Mouse (Mus musculus): Measurements from ENCODE around the gene Astl. TPM values are rescaled to one million over a fixed set of nuclear protein-coding genes. Genes with fewer than 3 reads are reported as not detected.

The Astl gene
- polyA plus RNA-seq, 1 experiment, result 0.08 TPM

DNA sequence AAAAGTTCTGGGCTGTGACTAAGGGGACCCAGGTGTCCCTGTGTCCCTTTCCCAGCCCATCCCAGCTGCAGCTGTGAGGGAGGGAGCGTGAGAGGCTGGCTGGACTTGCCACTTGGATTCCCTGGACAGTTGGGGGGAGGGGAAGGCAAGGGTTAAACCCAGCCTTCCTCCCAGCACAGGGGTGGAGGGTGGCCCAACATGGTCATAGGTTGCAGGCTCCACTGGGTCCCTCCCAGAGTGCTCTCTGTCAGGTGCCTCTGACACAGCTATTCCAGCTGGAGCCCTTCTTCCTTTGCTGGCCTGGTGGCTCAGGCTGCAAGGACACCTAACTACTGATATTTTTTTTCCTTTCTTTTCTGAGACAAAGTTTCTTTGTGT is 33.0 kb downstream of the Astl start:
- Histone ChIP-seq H3K4me1 (ENCODE audit: control insufficient read depth, insufficient read depth, insufficient read length) (no peaks in the 10 kb centered on the region), H3K27me3 (ENCODE audit: control insufficient read depth, insufficient read depth, low read length) (no peaks in the 10 kb centered on the region), H3K27ac (ENCODE audit: insufficient read depth, low read length) (no peak overlapping the region), H3K36me3 (ENCODE audit: control insufficient read depth, insufficient read depth, low read length) (no peaks in the 10 kb centered on the region), H3K4me3 (ENCODE audit: extremely low read depth, insufficient read depth, insufficient read length) (no peak overlapping the region)
- WGBS, result 100% methylated on average over 1 of the region's 1 CpGs
- no peak for DNase-seq (ENCODE audit: low read depth in 1 of 2, low spot score in 2 of 2)
- TF ChIP-seq POLR2A (IDR thresholded peaks at IDR 0.05; ENCODE audit: low read depth, low read length) (no peak), CTCF (IDR thresholded peaks at IDR 0.05; ENCODE audit: extremely low read depth, insufficient read depth, insufficient read length, insufficient replicate concordance) (no peak)

DNA sequence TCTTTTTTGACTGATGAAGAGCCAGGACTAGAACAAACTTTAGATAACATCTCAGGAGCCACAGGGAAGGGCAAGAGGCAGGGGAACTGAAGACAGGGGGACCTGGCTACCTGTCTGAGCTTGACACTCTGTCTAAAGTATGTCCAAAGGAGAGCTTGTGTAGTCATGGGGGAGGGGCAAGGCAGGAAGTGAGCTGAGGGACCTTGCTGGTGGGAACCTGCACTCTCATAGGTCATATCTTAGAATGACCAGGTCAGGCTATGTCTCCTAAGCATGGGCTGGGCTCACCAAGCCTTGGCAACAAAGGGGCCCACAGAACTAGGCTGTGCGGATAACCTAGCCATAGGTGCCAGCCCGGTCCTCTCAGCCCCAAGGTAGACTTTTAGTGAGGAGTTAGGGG is 33.6 kb downstream of the Astl start:
- 83% methylated on average over 2 of the region's 2 CpGs for WGBS
- H3K36me3 ChIP-seq (ENCODE audit: control insufficient read depth, insufficient read depth, low read length), result no peaks in the 10 kb centered on the region
- DNase-seq (ENCODE audit: low read depth in 1 of 2, low spot score in 2 of 2), result no peak
- no peaks in the 10 kb centered on the region for H3K4me1 ChIP-seq (ENCODE audit: control insufficient read depth, insufficient read depth, insufficient read length)
- H3K27ac ChIP-seq (ENCODE audit: insufficient read depth, low read length), result no peak overlapping the region
- no peaks in the 10 kb centered on the region for H3K27me3 ChIP-seq (ENCODE audit: control insufficient read depth, insufficient read depth, low read length)
- TF ChIP-seq CTCF (IDR thresholded peaks at IDR 0.05; ENCODE audit: extremely low read depth, insufficient read depth, insufficient read length, insufficient replicate concordance), result no peak
- TF ChIP-seq POLR2A (IDR thresholded peaks at IDR 0.05; ENCODE audit: low read depth, low read length), result no peak
- no peak overlapping the region for H3K4me3 ChIP-seq (ENCODE audit: extremely low read depth, insufficient read depth, insufficient read length)

DNA sequence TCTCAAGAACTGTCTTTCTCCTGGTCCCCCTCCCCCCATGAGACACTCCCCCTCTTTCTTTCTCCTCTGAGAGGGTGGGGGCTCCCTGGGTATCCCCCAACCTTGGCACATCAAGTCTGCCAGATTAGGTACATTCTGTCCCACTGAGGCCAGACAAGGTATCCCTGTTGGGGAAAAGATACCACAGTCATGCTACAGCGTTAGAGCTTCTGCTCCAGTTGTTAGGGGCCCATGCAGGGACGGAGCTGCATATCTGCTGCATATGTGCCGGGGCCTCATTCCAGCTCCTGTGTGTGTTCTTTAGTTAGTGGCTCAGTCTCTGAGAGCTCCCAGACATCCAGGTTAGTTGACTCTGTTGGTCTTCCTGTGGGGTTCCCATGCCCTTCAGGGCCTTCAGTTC is 35.7 kb downstream of the Astl start:
- H3K27me3 ChIP-seq (ENCODE audit: control insufficient read depth, insufficient read depth, low read length), result no peaks in the 10 kb centered on the region
- no peaks in the 10 kb centered on the region for H3K4me1 ChIP-seq (ENCODE audit: control insufficient read depth, insufficient read depth, insufficient read length)
- H3K36me3 ChIP-seq (ENCODE audit: control insufficient read depth, insufficient read depth, low read length), result no peaks in the 10 kb centered on the region
- no peak overlapping the region for H3K27ac ChIP-seq (ENCODE audit: insufficient read depth, low read length)
- 85% methylated on average over 3 of the region's 3 CpGs for WGBS
- TF ChIP-seq POLR2A (IDR thresholded peaks at IDR 0.05; ENCODE audit: low read depth, low read length) (no peak), CTCF (IDR thresholded peaks at IDR 0.05; ENCODE audit: extremely low read depth, insufficient read depth, insufficient read length, insufficient replicate concordance) (no peak)
- no peak overlapping the region for H3K4me3 ChIP-seq (ENCODE audit: extremely low read depth, insufficient read depth, insufficient read length)
- DNase-seq (ENCODE audit: low read depth in 1 of 2, low spot score in 2 of 2), result no peak

DNA sequence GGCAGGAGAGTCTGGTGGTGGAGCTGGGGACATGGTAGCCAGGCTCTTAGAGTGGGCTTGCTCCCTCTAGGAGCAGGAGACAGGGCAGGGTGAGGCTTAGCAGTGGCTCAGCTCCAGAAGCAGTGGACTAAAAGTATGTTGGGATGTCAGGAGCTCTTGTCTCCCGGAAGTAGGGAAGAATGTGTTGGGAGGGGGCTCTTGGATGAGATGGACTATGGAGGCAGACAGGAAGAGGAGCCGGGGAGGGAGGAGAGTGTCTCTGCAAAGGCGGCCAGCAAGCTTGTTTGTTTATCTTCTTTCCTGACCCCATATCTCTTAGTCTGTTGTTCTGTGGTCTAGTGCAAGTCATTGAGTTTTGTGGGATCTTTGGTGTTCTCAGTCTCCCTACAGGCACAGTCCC is 36.6 kb downstream of the Astl start:
- 72% methylated on average over 3 of the region's 3 CpGs for WGBS
- H3K27ac ChIP-seq (ENCODE audit: insufficient read depth, low read length), result no peak overlapping the region
- H3K4me1 ChIP-seq (ENCODE audit: control insufficient read depth, insufficient read depth, insufficient read length), result no peaks in the 10 kb centered on the region
- TF ChIP-seq CTCF (IDR thresholded peaks at IDR 0.05; ENCODE audit: extremely low read depth, insufficient read depth, insufficient read length, insufficient replicate concordance), result no peak
- no peak for TF ChIP-seq POLR2A (IDR thresholded peaks at IDR 0.05; ENCODE audit: low read depth, low read length)
- no peak for DNase-seq (ENCODE audit: low read depth in 1 of 2, low spot score in 2 of 2)
- no peak overlapping the region for H3K4me3 ChIP-seq (ENCODE audit: extremely low read depth, insufficient read depth, insufficient read length)
- no peaks in the 10 kb centered on the region for H3K27me3 ChIP-seq (ENCODE audit: control insufficient read depth, insufficient read depth, low read length)
- no peaks in the 10 kb centered on the region for H3K36me3 ChIP-seq (ENCODE audit: control insufficient read depth, insufficient read depth, low read length)

DNA sequence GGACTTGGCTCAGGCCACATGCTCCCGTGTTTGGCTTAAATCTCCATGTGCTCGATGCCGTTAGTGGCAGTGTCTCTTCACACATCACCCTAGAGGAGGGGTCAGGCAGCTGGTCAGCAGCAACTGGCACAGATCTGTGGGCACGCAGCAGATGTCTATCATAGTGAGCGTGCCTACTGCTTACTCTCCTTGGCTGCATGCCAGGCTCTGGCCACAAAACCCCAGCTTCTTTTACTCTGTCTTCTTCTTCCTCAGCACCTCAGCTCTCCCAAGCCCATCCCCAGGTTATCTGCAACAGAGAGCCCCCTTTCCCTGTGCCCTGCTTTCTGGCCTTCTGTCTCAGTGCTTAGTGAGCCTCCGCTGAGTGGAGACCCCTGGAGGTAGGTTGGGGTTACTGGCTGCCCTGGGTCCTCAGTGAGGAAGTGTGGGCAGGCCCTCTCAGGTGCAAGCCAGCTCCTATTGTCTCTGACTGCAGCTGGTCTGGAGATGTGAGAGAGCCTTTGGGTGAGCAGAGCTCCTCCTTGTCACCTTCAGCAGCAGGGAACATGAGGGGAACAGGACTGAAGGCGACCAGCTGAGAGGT is 37.4 kb downstream of the Astl start:
- peak in 1 of 2 experiments; percentile 29 for DNase-seq (ENCODE audit: low read depth in 1 of 2, low spot score in 2 of 2)
- WGBS, result 28% methylated on average over 7 of the region's 7 CpGs
- Histone ChIP-seq H3K27me3 (ENCODE audit: control insufficient read depth, insufficient read depth, low read length) (no peaks in the 10 kb centered on the region), H3K4me1 (ENCODE audit: control insufficient read depth, insufficient read depth, insufficient read length) (no peaks in the 10 kb centered on the region), H3K27ac (ENCODE audit: insufficient read depth, low read length) (no peak overlapping the region), H3K36me3 (ENCODE audit: control insufficient read depth, insufficient read depth, low read length) (no peaks in the 10 kb centered on the region), H3K4me3 (ENCODE audit: extremely low read depth, insufficient read depth, insufficient read length) (no peak overlapping the region)
- TF ChIP-seq POLR2A (IDR thresholded peaks at IDR 0.05; ENCODE audit: low read depth, low read length) (no peak), CTCF (IDR thresholded peaks at IDR 0.05; ENCODE audit: extremely low read depth, insufficient read depth, insufficient read length, insufficient replicate concordance) (no peak)

DNA sequence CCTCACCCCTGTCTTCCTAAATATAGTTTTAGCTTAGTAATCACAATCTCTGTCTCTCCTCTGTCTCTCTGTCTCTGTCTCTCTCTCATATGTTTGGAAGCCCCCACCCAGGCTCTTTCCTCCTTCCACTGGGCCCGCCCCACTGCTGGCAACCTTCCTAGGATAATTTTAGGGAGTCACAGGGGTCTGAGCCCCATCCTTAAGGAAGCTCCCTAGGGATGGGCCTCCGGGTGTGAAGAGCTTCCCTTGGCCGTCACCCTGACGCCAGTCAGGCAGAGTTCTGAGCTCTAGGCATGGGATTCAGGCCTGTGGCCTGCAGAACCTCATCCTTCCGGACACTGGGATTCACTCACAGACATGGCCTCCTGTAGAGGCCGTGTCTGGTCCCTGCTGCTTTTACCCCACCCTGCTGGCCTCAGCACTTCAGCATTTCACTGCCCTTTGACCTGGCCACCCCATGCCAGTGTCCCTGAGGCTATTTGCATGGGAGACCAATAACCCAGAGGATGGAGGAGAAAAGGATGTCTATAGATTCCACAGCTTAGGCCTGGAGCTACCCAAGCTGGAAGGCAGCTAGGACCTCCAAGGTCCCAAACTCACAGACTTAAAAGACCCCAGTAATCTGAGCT is 38.1 kb downstream of the Astl start:
- no peak for TF ChIP-seq POLR2A (IDR thresholded peaks at IDR 0.05; ENCODE audit: low read depth, low read length)
- TF ChIP-seq CTCF (IDR thresholded peaks at IDR 0.05; ENCODE audit: extremely low read depth, insufficient read depth, insufficient read length, insufficient replicate concordance), result no peak
- H3K27me3 ChIP-seq (ENCODE audit: control insufficient read depth, insufficient read depth, low read length), result no peaks in the 10 kb centered on the region
- H3K4me1 ChIP-seq (ENCODE audit: control insufficient read depth, insufficient read depth, insufficient read length), result no peaks in the 10 kb centered on the region
- H3K27ac ChIP-seq (ENCODE audit: insufficient read depth, low read length), result no peak overlapping the region
- H3K36me3 ChIP-seq (ENCODE audit: control insufficient read depth, insufficient read depth, low read length), result no peaks in the 10 kb centered on the region
- no peak overlapping the region for H3K4me3 ChIP-seq (ENCODE audit: extremely low read depth, insufficient read depth, insufficient read length)
- WGBS, result 79% methylated on average over 6 of the region's 6 CpGs
- DNase-seq (ENCODE audit: low read depth in 1 of 2, low spot score in 2 of 2), result no peak

DNA sequence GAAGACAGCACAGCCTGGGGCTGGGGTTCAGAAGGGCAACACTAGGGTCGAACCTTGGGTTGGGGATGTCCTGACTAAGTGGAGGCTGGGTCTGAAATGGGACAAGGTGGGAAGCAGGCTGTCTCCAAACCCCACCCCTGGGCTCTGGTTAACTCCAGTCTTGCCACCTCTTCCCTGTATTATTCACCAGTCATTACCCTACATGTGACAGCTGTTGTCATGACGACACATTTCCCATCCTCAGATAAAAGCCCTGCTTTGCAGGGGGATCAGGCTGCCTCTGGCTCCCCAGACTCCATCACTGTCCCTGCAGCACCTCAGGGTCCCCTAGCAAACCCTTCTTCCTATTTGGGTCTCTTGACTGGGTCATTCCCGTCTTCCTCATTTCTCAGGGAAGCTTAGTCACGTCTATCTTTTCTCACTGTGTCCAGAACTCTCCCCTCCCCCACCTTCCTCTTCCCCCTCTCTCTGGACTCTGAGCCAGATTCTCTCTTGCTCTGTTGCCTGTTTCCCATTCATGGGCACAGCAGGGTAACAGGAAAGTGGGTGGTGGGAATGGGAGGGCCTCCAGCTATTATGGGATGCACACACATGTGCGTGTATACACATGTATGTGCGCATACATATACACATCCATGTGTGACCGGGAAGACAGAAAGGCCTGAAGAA is 39.6 kb downstream of the Astl start:
- no peaks in the 10 kb centered on the region for H3K36me3 ChIP-seq (ENCODE audit: control insufficient read depth, insufficient read depth, low read length)
- H3K4me1 ChIP-seq (ENCODE audit: control insufficient read depth, insufficient read depth, insufficient read length), result no peaks in the 10 kb centered on the region
- no peak for DNase-seq (ENCODE audit: low read depth in 1 of 2, low spot score in 2 of 2)
- no peaks in the 10 kb centered on the region for H3K27me3 ChIP-seq (ENCODE audit: control insufficient read depth, insufficient read depth, low read length)
- WGBS, result 61% methylated on average over 7 of the region's 7 CpGs
- TF ChIP-seq POLR2A (IDR thresholded peaks at IDR 0.05; ENCODE audit: low read depth, low read length) (no peak), CTCF (IDR thresholded peaks at IDR 0.05; ENCODE audit: extremely low read depth, insufficient read depth, insufficient read length, insufficient replicate concordance) (no peak)
- no peak overlapping the region for H3K27ac ChIP-seq (ENCODE audit: insufficient read depth, low read length)
- no peak overlapping the region for H3K4me3 ChIP-seq (ENCODE audit: extremely low read depth, insufficient read depth, insufficient read length)
